Mouse (Mus musculus) naive thymus-derived CD4-positive, alpha-beta T cell, adult 2 months (primary cell): ENCODE measurements at regions not wholly inside any gene's neighbourhood (a gene's known extent, or its start where the extent isn't known, plus 50 kb on each side); places are given as distances from the start of the nearest gene placed in this dataset.

Experiments
- DNase-seq: peaks from one replicate; pipeline ENCODE4 v3.0.0-alpha.2; 2011; ENCODE audit warnings: low read depth

GRCm38 (mm10) chr13:35469361-35470198 lies 190.1 kb upstream of the Cdyl start:
- DNase-seq: no peak

- DNase-seq: no peak
Measured at GRCm38 (mm10) chr13:35478226-35478625, 181.4 kb upstream of the Cdyl start.

- no peak for DNase-seq
Measured at GRCm38 (mm10) chr13:35482340-35482739, 177.3 kb upstream of the Cdyl start.

- no peak for DNase-seq
Measured at GRCm38 (mm10) chr13:35486125-35486524, 173.5 kb upstream of the Cdyl start.

GRCm38 (mm10) chr13:35499776-35500175 lies 159.9 kb upstream of the Cdyl start:
- no peak for DNase-seq

- DNase-seq: no peak
Measured at GRCm38 (mm10) chr13:35500891-35501290, 158.7 kb upstream of the Cdyl start.

- DNase-seq: no peak
Measured at GRCm38 (mm10) chr13:35501351-35502146, 158.1 kb upstream of the Cdyl start.

- no peak for DNase-seq
Measured at GRCm38 (mm10) chr13:35502147-35502522, 157.5 kb upstream of the Cdyl start.

GRCm38 (mm10) chr13:35503362-35503821 lies 156.2 kb upstream of the Cdyl start:
- no peak for DNase-seq

- no peak for DNase-seq
Measured at GRCm38 (mm10) chr13:35507195-35507594, 152.4 kb upstream of the Cdyl start.

- DNase-seq: no peak
Measured at GRCm38 (mm10) chr13:35512029-35512507, 147.6 kb upstream of the Cdyl start.

- no peak for DNase-seq
Measured at GRCm38 (mm10) chr13:35513120-35513519, 146.5 kb upstream of the Cdyl start.

- DNase-seq: no peak
Measured at GRCm38 (mm10) chr13:35515291-35515690, 144.3 kb upstream of the Cdyl start.

- no peak for DNase-seq
Measured at GRCm38 (mm10) chr13:35517692-35518091, 141.9 kb upstream of the Cdyl start.

- no peak for DNase-seq
Measured at GRCm38 (mm10) chr13:35522272-35522671, 137.4 kb upstream of the Cdyl start.

- no peak for DNase-seq
Measured at GRCm38 (mm10) chr13:35529577-35529976, 130.1 kb upstream of the Cdyl start.

GRCm38 (mm10) chr13:35537106-35537505 lies 122.5 kb upstream of the Cdyl start:
- no peak for DNase-seq

- no peak for DNase-seq
Measured at GRCm38 (mm10) chr13:35537936-35538335, 121.7 kb upstream of the Cdyl start.

- no peak for DNase-seq
Measured at GRCm38 (mm10) chr13:35540433-35540832, 119.2 kb upstream of the Cdyl start.

GRCm38 (mm10) chr13:35541053-35541452 lies 118.6 kb upstream of the Cdyl start:
- no peak for DNase-seq

- DNase-seq: no peak
Measured at GRCm38 (mm10) chr13:35564006-35564405, 95.6 kb upstream of the Cdyl start.

- no peak for DNase-seq
Measured at GRCm38 (mm10) chr13:35581616-35582015, 78.0 kb upstream of the Cdyl start.

- DNase-seq: no peak
Measured at GRCm38 (mm10) chr13:35598003-35598402, 61.6 kb upstream of the Cdyl start.
